Mouse (Mus musculus): Measurements from ENCODE around the gene Mipol1. TPM values are rescaled to one million over a fixed set of nuclear protein-coding genes. Genes with fewer than 3 reads are reported as not detected.

Mipol1 gene
- polyA plus RNA-seq, 1 experiment from 2014 or later: 7.7 TPM

DNA sequence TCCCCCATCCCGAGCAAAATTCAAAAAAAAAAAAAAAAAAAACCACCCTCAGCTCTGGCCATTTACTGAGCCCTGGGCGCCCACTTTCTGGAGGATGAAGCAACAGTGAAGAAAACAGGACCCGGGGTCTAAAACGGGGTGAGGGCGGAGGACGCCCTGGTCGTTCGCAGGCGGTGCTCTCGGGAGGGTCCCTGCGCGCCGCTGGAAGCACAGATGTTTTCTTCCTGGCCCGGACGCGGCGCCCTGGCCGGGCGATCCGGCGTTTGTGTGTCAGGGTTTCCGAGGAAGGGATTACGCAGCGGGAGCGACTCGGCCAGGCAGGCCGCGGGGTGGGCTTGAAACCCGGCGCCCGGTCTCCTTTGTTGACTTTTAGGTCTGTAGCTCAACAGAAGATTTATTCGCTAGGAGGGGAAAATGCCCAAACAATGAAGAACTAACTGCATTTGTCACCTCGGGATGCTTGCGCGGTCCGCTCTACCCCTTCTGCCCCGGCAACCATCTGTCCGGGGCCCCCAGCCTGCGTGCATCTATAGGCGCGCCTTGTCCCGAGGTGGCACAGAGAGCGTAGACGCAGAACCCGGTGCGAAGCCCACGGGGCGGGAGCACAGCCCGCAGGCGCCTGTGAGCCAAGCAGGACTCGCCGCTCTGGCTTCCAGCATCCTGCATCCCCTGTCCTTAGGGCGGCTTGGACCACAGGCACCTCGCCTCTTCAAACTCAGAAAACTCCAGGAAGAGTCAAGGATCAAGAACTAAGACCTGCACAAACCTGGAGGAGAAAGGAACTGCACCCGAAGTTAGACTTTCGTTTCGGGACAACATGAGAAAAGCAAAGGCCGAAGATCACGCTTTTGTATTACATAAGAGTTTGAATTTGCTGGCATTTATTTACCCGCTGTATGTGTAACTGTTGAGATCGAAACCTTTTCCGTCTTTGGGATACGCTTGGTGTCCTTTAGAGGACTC lies 308.6 kb downstream of the Mipol1 start:
- ATAC-seq (ENCODE audit: insufficient number of reproducible peaks, insufficient read depth, low FRiP score, low read depth): no peak
- Histone ChIP-seq H3K4me1 (ENCODE audit: control insufficient read depth in 2 of 2, insufficient read depth in 2 of 2, low read length in 2 of 2) (peaks cover 0 to 12% of the 10 kb centered on the region in 2 experiments; a peak in 3 of 4 replicates), H3K9ac (ENCODE audit: low read length) (no peak overlapping the region), H3K36me3 (ENCODE audit: control insufficient read depth, insufficient read depth, low read length) (no peaks in the 10 kb centered on the region), H3K9me3 (ENCODE audit: control insufficient read depth, low read length) (no peaks in the 10 kb centered on the region), H3K27ac (replicated peaks in 1 of 2; ENCODE audit: control insufficient read depth in 1 of 2, insufficient read depth in 1 of 2, low read depth in 2 of 2, low read length in 2 of 2) (no peak overlapping the region), H3K4me2 (ENCODE audit: low read length) (peak overlapping the region; percentile 59), H3K4me3 (ENCODE audit: control insufficient read depth in 1 of 2, insufficient read depth in 1 of 2, low read depth in 1 of 2, low read length in 2 of 2) (peak overlapping the region; percentile 9 to 34), H3K27me3 (ENCODE audit: control insufficient read depth, insufficient read depth, low read length) (peaks cover 84% of the 10 kb centered on the region)
- WGBS: under 1% methylated on average over 63 of the region's 63 CpGs

DNA sequence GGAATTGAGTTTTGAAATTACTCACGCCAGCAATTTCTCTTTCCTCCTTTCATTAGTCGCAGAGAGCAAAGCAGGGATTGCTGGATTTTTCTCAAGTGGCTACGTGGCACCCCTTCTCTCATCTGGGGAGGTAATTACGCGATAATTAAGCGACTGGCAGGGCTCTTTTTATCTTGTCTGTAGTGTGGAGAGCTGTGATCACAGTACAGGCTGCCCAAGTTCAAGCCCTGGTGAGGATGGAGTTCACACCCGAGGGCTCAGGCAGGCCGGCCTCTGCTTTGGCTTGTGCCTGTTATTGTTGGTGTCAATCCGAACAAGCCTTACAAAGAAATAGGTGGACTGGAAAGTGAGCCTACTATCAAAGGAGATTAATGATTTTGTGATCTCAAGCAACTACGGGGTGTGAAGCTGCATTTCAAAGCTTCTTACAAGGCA lies 309.3 kb downstream of the Mipol1 start:
- Histone ChIP-seq H3K9ac (ENCODE audit: low read length) (no peak overlapping the region), H3K9me3 (ENCODE audit: control insufficient read depth, low read length) (no peaks in the 10 kb centered on the region), H3K36me3 (ENCODE audit: control insufficient read depth, insufficient read depth, low read length) (no peaks in the 10 kb centered on the region), H3K27ac (replicated peaks in 1 of 2; ENCODE audit: control insufficient read depth in 1 of 2, insufficient read depth in 1 of 2, low read depth in 2 of 2, low read length in 2 of 2) (no peak overlapping the region), H3K4me3 (ENCODE audit: control insufficient read depth in 1 of 2, insufficient read depth in 1 of 2, low read depth in 1 of 2, low read length in 2 of 2) (peak overlapping the region in 1 of 2 experiments; percentile 34; a peak in 2 of 4 replicates), H3K4me2 (ENCODE audit: low read length) (peak overlapping the region; percentile 59), H3K27me3 (ENCODE audit: control insufficient read depth, insufficient read depth, low read length) (peaks cover 82% of the 10 kb centered on the region), H3K4me1 (ENCODE audit: control insufficient read depth in 2 of 2, insufficient read depth in 2 of 2, low read length in 2 of 2) (peaks cover 0 to 12% of the 10 kb centered on the region in 2 experiments; a peak in 3 of 4 replicates)
- ATAC-seq (ENCODE audit: insufficient number of reproducible peaks, insufficient read depth, low FRiP score, low read depth): no peak
- WGBS: 2% methylated on average over 10 of the region's 10 CpGs

DNA sequence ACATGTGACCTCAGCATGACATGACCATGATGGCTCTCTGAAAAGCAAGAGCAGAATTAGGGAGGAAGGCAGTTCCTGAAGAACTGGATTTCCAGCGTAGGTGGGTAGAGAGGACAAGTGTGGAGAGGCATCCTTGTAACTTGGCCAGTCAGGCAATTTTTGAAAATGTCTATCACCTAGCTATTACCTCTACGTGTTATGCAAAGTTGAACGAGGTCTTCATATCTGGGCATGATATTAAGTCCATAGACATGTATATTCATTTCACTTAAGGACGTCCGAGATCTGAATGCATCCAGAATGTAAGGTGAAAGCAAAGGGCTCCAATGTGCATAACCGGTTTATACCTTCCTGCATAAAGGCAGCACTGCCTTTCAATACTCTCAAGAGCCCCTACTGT lies 310.9 kb downstream of the Mipol1 start:
- Histone ChIP-seq H3K27ac (replicated peaks in 1 of 2; ENCODE audit: control insufficient read depth in 1 of 2, insufficient read depth in 1 of 2, low read depth in 2 of 2, low read length in 2 of 2) (no peak overlapping the region), H3K9ac (ENCODE audit: low read length) (no peak overlapping the region), H3K4me1 (ENCODE audit: control insufficient read depth in 2 of 2, insufficient read depth in 2 of 2, low read length in 2 of 2) (peaks cover 0 to 24% of the 10 kb centered on the region in 2 experiments; a peak in 3 of 4 replicates), H3K36me3 (ENCODE audit: control insufficient read depth, insufficient read depth, low read length) (no peaks in the 10 kb centered on the region), H3K4me2 (ENCODE audit: low read length) (no peak overlapping the region), H3K27me3 (ENCODE audit: control insufficient read depth, insufficient read depth, low read length) (peaks cover 80% of the 10 kb centered on the region), H3K4me3 (ENCODE audit: control insufficient read depth in 1 of 2, insufficient read depth in 1 of 2, low read depth in 1 of 2, low read length in 2 of 2) (no peak overlapping the region), H3K9me3 (ENCODE audit: control insufficient read depth, low read length) (no peaks in the 10 kb centered on the region)
- 13% methylated on average over 6 of the region's 6 CpGs for WGBS
- ATAC-seq (ENCODE audit: insufficient number of reproducible peaks, insufficient read depth, low FRiP score, low read depth): no peak

DNA sequence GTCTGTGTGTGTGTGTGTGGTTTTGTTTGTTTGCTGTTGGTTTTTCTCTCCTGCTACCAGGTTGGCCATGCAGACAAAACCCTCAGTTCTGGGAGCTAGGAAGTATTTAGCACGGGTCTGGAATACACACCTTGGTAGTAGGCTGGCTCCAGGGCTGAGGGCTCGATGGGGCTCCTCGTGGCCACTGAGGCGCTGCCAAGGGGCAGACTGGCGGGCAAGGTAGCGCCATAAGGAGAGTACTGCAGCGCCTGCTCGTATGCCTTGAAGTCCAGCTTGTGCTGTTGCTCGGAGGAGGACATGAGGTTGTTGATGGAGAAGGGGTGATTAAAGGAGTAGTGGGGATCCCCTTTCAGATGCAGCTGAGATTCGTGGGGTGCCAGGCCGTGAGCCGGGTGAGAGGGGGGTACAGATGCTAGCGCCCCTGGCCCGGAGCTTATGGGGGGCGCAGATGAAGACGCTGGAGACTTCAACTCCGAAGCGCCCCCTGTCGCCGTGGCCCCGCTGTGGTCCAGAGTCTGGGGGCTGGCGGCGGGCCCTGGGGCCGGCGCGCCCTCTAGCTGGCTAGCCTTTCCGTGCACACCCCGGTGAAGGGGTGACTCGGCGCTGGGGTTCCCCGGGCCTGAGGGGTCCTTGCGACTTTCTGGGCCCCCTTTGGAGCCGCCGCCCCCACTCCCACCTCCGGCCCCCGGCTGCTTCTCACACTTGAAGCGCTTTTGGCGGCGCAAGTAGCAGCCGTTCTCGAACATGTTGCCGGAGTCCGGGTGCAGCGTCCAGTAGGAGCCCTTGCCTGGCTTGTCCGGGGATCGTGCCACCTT lies 311.9 kb downstream of the Mipol1 start:
- peak overlapping the region; percentile 39 for H3K4me2 ChIP-seq (ENCODE audit: low read length)
- no peaks in the 10 kb centered on the region for H3K36me3 ChIP-seq (ENCODE audit: control insufficient read depth, insufficient read depth, low read length)
- no peak overlapping the region for H3K27ac ChIP-seq (replicated peaks in 1 of 2; ENCODE audit: control insufficient read depth in 1 of 2, insufficient read depth in 1 of 2, low read depth in 2 of 2, low read length in 2 of 2)
- no peak overlapping the region for H3K9ac ChIP-seq (ENCODE audit: low read length)
- peak overlapping the region in 1 of 2 experiments; percentile 19; a peak in 2 of 4 replicates for H3K4me3 ChIP-seq (ENCODE audit: control insufficient read depth in 1 of 2, insufficient read depth in 1 of 2, low read depth in 1 of 2, low read length in 2 of 2)
- peaks cover 3 to 28% of the 10 kb centered on the region in 2 experiments; a peak in 3 of 4 replicates for H3K4me1 ChIP-seq (ENCODE audit: control insufficient read depth in 2 of 2, insufficient read depth in 2 of 2, low read length in 2 of 2)
- 3% methylated on average over 44 of the region's 46 CpGs for WGBS
- no peaks in the 10 kb centered on the region for H3K9me3 ChIP-seq (ENCODE audit: control insufficient read depth, low read length)
- no peak for ATAC-seq (ENCODE audit: insufficient number of reproducible peaks, insufficient read depth, low FRiP score, low read depth)
- H3K27me3 ChIP-seq (ENCODE audit: control insufficient read depth, insufficient read depth, low read length): peaks cover 80% of the 10 kb centered on the region

DNA sequence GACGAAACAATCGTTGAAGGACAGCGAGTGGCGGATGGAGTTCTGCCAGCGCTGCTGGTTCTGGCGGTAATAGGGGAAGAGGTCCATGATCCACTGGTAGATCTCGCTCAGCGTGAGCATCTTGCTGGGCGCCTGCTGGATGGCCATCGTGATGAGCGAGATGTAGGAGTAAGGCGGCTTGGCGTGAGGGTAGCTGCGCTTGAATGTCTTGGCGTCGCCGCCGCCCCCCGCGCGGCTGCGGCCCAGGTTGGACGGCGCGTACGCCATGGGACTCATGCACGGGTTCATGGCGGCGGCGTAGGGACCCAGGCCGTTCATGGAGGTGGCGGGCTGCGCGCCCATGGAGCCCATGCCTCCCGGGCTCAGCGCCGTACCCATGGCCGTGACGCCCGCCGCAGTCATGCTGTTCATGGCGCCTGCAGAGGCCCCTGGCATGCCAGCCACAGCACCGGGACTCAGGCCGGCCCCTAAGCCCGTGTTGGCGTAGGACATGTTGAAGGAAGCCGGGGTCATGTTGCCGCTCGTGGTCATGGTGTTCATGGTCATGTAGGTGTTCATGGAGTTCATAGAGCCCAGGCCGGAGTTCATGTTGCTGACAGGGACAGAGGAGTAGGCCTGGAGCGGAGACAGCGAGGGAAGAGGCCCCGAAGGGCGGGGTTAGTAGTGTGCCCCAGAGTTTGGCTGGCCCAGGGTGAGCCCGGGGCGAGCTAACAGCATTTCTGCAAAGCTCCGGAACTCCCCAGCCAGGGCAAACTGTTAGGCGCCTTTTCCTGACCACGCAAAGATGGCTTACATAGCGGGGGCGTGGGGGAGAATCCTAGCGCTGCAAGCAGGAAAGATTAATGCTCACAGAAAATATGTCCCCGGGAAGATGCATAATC lies 312.8 kb downstream of the Mipol1 start:
- 2% methylated on average over 63 of the region's 63 CpGs for WGBS
- no peak overlapping the region for H3K9ac ChIP-seq (ENCODE audit: low read length)
- H3K4me2 ChIP-seq (ENCODE audit: low read length): peak overlapping the region; percentile 39

DNA sequence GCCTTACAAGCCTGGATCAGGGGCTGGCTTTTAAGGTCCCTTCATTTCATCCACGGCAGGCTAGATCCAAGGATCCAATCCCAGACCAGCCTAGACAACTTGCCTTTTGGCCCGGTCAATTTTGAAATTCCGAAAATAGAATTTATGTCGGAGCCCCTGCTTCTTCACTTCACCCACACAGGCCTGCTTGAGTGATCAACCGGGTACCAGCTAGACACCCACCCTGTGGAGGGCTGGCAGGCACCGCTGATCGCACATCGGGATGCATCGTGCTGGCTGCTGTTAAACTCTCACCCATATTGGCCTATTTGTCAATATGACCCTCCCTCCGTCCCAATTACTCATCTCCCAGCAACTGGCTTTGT lies 313.4 kb downstream of the Mipol1 start:
- Histone ChIP-seq H3K36me3 (ENCODE audit: control insufficient read depth, insufficient read depth, low read length) (no peaks in the 10 kb centered on the region), H3K27ac (replicated peaks in 1 of 2; ENCODE audit: control insufficient read depth in 1 of 2, insufficient read depth in 1 of 2, low read depth in 2 of 2, low read length in 2 of 2) (no peak overlapping the region), H3K4me3 (ENCODE audit: control insufficient read depth in 1 of 2, insufficient read depth in 1 of 2, low read depth in 1 of 2, low read length in 2 of 2) (no peak overlapping the region), H3K4me1 (ENCODE audit: control insufficient read depth in 2 of 2, insufficient read depth in 2 of 2, low read length in 2 of 2) (peaks cover 3 to 31% of the 10 kb centered on the region in 2 experiments; a peak in 3 of 4 replicates), H3K27me3 (ENCODE audit: control insufficient read depth, insufficient read depth, low read length) (peaks cover 88% of the 10 kb centered on the region), H3K9ac (ENCODE audit: low read length) (no peak overlapping the region), H3K9me3 (ENCODE audit: control insufficient read depth, low read length) (no peaks in the 10 kb centered on the region), H3K4me2 (ENCODE audit: low read length) (no peak overlapping the region)
- no peak for ATAC-seq (ENCODE audit: insufficient number of reproducible peaks, insufficient read depth, low FRiP score, low read depth)
- WGBS: 3% methylated on average over 10 of the region's 10 CpGs

More for the DNA sequence above, 312.8 kb downstream of the Mipol1 start:
- peak overlapping the region in 1 of 2 experiments; percentile 19; a peak in 2 of 4 replicates for H3K4me3 ChIP-seq (ENCODE audit: control insufficient read depth in 1 of 2, insufficient read depth in 1 of 2, low read depth in 1 of 2, low read length in 2 of 2)
- no peak for ATAC-seq (ENCODE audit: insufficient number of reproducible peaks, insufficient read depth, low FRiP score, low read depth)
- no peak overlapping the region for H3K27ac ChIP-seq (replicated peaks in 1 of 2; ENCODE audit: control insufficient read depth in 1 of 2, insufficient read depth in 1 of 2, low read depth in 2 of 2, low read length in 2 of 2)
- H3K4me1 ChIP-seq (ENCODE audit: control insufficient read depth in 2 of 2, insufficient read depth in 2 of 2, low read length in 2 of 2): peaks cover 3 to 28% of the 10 kb centered on the region in 2 experiments; a peak in 3 of 4 replicates
- H3K27me3 ChIP-seq (ENCODE audit: control insufficient read depth, insufficient read depth, low read length): peaks cover 85% of the 10 kb centered on the region
- no peaks in the 10 kb centered on the region for H3K36me3 ChIP-seq (ENCODE audit: control insufficient read depth, insufficient read depth, low read length)
- H3K9me3 ChIP-seq (ENCODE audit: control insufficient read depth, low read length): no peaks in the 10 kb centered on the region
